Mouse (Mus musculus): ENCODE data around the gene Mfap1a.
"Not testable (repeated sequence)": the region's sequence is repeated elsewhere in the genome, so short reads cannot be mapped to it uniquely, and the experiment has no call there.

Mfap1a gene

GRCm38 (mm10) chr2:121505942-121506882 is at the start of gene Mfap1a, which contains the start of gene Wdr76:
TSS of gene Mfap1a (minus strand) at chr2:121506665.
TSS of gene Wdr76 (plus strand) at chr2:121506723.
- peak; percentile 80 to 81 for DNase-seq (ENCODE audit: low spot score in 2 of 2)

DNA sequence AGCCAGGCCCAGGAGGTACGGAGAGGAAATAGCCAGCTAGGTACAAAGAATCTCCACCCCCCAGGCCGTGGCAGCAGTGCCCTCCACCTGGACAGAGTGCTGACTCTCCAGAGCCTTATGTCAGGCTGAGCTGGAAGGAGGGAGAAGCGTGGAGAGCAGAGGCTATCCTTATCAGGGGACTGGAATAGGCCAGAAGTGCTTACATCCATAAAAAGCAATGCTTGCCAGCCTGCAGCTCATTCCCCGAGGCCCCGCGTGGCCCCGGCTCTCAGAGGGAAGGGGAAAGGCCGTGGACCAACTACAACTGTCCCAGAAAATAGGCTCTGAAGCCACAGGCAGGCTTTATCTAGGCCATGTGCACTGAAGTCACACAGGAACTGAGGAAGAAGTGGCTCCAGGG is 44.8 kb upstream of the Mfap1a start:
- DNase-seq (ENCODE audit: low spot score in 2 of 2) = no peak

DNA sequence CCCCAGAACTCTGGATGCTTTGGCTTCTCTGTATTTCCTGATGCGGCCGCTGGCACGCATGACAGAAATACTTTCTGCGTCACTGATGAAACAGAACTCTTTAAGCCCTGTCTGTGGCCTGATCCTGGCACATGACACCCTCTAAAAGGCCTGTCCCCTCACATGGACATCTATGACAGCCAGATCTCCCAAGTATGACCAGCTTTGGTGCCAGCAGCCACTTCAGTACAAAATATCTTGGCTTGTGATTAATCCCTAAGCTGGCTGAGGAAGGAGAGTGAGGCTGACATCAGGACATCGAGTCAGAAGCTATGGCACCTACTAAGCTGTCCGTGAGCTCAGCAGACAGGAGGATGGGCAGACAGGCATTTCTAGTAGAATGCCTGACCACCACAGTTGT is 43.2 kb upstream of the Mfap1a start:
- no peak for DNase-seq (ENCODE audit: low spot score in 2 of 2)

GRCm38 (mm10) chr2:121544829-121545228 is 38.4 kb upstream of the Mfap1a start:
- DNase-seq (ENCODE audit: low spot score in 2 of 2) = no peak

DNA sequence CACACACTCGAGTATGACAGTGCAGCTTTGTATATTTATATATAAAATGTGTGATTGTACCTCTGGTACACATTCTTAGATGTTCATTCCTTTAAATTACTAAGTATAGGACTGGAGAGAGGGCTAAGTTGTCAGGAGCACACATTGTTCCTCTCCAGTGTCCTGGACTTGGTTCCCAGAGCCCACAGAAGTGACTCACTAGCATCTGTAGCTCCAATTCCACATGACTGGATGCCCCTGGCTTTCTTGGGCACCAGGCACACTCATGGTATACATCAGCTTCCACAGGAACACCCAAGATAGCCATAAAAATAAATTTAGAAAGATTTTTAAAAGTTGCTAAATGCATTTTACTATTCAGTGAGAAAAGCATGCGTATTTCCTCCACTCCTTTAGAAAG is 18.6 kb upstream of the Mfap1a start:
- no peak for DNase-seq (ENCODE audit: low spot score in 2 of 2)

- DNase-seq (ENCODE audit: low spot score in 2 of 2) = not testable (repeated sequence)
Measured at GRCm38 (mm10) chr2:121522830-121523229, 16.4 kb upstream of the Mfap1a start.

- no peak for DNase-seq (ENCODE audit: low spot score in 2 of 2)
Measured at GRCm38 (mm10) chr2:121522006-121522405, 15.5 kb upstream of the Mfap1a start.

DNA sequence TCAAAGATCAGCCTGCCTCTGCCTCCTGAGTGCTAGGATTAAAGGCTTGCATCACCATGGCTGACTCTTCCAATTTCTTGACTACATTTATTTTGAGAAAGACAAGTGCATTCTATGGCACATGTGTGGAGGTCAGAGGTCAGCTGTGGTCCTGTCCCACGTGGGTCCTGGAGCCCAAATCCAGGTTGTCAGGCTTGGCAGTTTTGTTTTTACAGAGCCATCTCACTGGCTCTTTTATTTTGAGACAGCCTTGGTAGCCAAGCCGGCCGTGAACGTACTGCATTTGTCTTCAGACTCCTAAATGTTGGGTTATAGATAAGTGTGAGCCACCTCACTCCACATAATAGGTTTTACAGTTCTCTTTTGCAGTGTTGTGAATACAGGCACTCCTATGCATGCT is 12.2 kb upstream of the Mfap1a start:
- DNase-seq (ENCODE audit: low spot score in 2 of 2) = not testable (repeated sequence)

DNA sequence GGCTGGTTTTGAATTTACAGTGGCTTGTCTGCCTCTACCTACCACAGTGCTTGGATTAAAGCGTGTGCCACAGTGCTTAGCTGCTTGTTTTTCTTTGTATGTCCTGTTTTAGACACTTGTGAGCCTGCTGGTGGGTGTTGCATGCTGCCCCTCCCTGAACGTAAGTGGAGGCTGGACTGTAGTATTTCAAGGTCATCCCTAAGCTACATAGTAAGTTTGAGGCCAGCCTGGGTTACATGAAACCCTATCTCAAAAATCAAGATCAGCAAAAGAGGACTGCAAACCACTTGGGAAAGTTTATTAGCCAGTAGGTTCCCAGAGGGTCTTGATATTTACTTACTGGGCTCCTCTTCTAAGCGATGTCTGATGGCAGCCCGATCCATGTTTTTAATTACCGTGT is 11.6 kb upstream of the Mfap1a start:
- DNase-seq (ENCODE audit: low spot score in 2 of 2) = no peak

- DNase-seq (ENCODE audit: low spot score in 2 of 2) = no peak
Measured at GRCm38 (mm10) chr2:121514211-121514610, 7.7 kb upstream of the Mfap1a start.

GRCm38 (mm10) chr2:121512991-121513765 is 6.7 kb upstream of the Mfap1a start:
- DNase-seq (ENCODE audit: low spot score in 2 of 2) = not testable (repeated sequence)

DNA sequence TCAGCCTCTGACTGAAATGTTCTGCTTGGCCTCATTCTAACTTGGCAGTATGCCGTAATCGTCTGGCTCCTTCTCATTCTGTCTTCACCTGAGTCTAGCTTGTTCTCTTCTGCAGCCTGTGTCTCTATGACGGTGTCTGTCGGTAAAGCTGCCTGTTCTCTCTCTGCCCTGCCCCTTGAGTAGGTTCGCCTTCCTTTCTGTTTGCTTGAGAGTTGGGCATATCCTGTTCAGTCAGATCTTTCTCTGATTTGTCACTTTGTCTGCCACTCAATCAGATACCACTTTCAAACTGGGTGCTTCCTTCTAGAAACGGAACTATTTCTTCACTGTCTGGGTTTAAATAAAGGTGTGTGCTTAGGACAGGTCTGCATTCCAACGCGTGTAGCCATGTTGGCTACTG is 4.9 kb upstream of the Mfap1a start:
- no peak for DNase-seq (ENCODE audit: low spot score in 2 of 2)

DNA sequence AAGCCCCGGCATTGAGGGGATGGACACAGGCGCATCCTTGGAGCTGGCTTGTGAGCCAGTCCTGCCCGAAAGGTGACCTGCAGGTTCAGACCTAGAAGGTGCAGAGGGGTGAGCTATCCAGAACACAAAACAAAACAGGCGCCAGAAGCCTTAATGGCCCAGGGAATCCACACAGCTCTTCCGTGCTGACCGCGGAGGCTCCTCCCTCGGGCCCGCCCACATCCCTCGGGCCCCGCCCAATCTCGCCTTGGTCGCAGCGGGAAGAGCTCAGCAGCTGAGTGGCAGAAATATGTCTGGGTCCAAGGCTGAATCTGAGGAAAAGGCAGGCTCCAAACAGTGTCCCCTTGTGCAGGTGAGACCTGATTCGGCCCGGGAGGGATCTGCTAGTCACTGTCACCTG is 3.1 kb upstream of the Mfap1a start:
- DNase-seq (ENCODE audit: low spot score in 2 of 2) = peak in 1 of 2 experiments; percentile 14

GRCm38 (mm10) chr2:121507951-121508330 is 1.5 kb upstream of the Mfap1a start:
- DNase-seq (ENCODE audit: low spot score in 2 of 2) = no peak

- DNase-seq (ENCODE audit: low spot score in 2 of 2) = no peak
Measured at GRCm38 (mm10) chr2:121507173-121507950, 897 bp upstream of the Mfap1a start.

DNA sequence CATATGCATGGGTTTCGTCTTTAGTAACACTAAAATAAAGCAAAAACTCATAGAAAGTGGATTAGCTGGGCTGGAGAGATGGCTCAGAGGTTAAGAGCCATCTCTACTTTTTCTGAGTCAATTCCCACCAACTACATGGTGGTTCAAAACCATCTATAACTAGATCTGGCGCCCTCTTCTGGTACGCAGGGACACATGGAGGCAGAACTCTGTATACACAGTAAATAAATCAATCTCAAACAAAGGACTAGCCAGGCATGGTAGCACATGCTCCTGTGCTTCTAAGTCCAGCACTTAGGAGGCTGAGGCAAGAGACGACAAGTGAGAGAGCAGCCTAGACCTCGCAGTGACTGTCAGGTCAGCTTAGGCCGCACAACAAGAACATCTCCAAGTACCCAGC is 4.9 kb downstream of the Mfap1a start:
- DNase-seq (ENCODE audit: low spot score in 2 of 2) = not testable (repeated sequence)

- not testable (repeated sequence) for DNase-seq (ENCODE audit: low spot score in 2 of 2)
Measured at GRCm38 (mm10) chr2:121484403-121484802, 22.1 kb downstream of the Mfap1a start.

GRCm38 (mm10) chr2:121483576-121483975 is 22.9 kb downstream of the Mfap1a start:
- DNase-seq (ENCODE audit: low spot score in 2 of 2) = no peak

DNA sequence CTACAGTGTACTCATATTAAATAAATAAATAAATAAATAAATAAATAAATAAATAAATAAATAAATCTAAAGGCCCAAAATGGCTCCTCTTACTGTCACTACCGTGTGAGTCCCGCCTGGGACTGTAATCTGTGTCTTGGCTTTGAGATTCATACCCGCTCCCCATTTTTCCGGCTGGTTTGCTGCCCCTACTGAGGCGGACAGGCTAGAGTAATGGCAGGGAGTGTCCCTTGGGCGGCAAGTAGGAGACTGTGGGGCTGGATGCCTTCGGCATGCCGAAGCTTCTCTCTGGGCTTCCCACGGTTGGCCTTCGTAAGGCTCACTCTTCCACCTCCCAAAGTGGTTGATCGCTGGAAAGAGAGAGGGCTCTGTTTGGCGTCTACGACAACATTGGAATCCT is 25.5 kb downstream of the Mfap1a start:
- DNase-seq (ENCODE audit: low spot score in 2 of 2) = not testable (repeated sequence)

- DNase-seq (ENCODE audit: low spot score in 2 of 2) = peak in 1 of 2 experiments; percentile 49
Measured at GRCm38 (mm10) chr2:121480498-121480897, 26.0 kb downstream of the Mfap1a start.

GRCm38 (mm10) chr2:121477491-121478266 is 28.8 kb downstream of the Mfap1a start:
- no peak for DNase-seq (ENCODE audit: low spot score in 2 of 2)
